Mouse (Mus musculus) lung, embryonic 16.5 days (tissue): ENCODE measurements around the gene Tent5c. TPM values are rescaled to one million over a fixed set of nuclear protein-coding genes. Genes with fewer than 3 reads are reported as not detected.

Experiments
- ATAC-seq: fragments of 200-750 bp; cut with Nextera tagmentation; 2 replicates; pipeline ENCODE4 v1.8.0; 2017; ENCODE audit warnings: low read depth, mild to moderate bottlenecking, moderate library complexity
- H3K27ac ChIP-seq: fragments of 300-500 bp; sonication (generic); 2 replicates; pipeline ENCODE4 v1.5.1; 2014; ENCODE audit warnings: mild to moderate bottlenecking, control low read depth, low read length
- H3K27me3 ChIP-seq: fragments of 300-500 bp; sonication (generic); 2 replicates; pipeline ENCODE4 v1.6.1; 2014; ENCODE audit warnings: low read depth, low read length, mixed read lengths; ENCODE audit not compliant: control insufficient read depth, insufficient read depth
- H3K36me3 ChIP-seq: fragments of 300-500 bp; sonication (generic); 2 replicates; pipeline ENCODE4 v1.6.1; 2014; ENCODE audit warnings: low read length; ENCODE audit not compliant: control insufficient read depth, insufficient read depth
- H3K4me1 ChIP-seq: fragments of 300-500 bp; sonication (generic); replicated peaks from 2 replicates; pipeline ENCODE4 v1.6.1; 2014; ENCODE audit warnings: low read length, mixed read lengths; ENCODE audit not compliant: control insufficient read depth, insufficient read depth
- H3K4me2 ChIP-seq: fragments of 300-500 bp; sonication (generic); 2 replicates; pipeline ENCODE4 v1.6.1; 2014; ENCODE audit warnings: low read depth, low read length, control low read depth
- H3K4me3 ChIP-seq: fragments of 300-500 bp; sonication (generic); 2 replicates; pipeline ENCODE4 v1.5.1; 2014; ENCODE audit warnings: mild to moderate bottlenecking, low read length, control low read depth
- H3K9ac ChIP-seq: fragments of 300-500 bp; sonication (generic); 2 replicates; pipeline ENCODE4 v1.6.1; 2014; ENCODE audit warnings: low read length, control low read depth
- H3K9me3 ChIP-seq: fragments of 300-500 bp; sonication (generic); 2 replicates; pipeline ENCODE4 v1.6.1; 2016; ENCODE audit warnings: low read length; ENCODE audit not compliant: control insufficient read depth
- WGBS: fragments of 180-500 bp; shearing (Covaris S2); extraction: QIAGEN DNeasy Blood & Tissue Kit; methylation state at CpG from one replicate; pipeline ENCODE4 v1.1.7; 2014; 5-methylcytosine and 5-hydroxymethylcytosine counted together
- polyA plus RNA-seq: library from polyadenylated mRNA; unstranded; fragments of >200 nt; fragmentation: Nextera tagmentation; extraction: Ambion mirVana; gene quantifications from 2 replicates; pipeline ENCODE4 v1.2.1, GENCODE M21; 2015

Gene Tent5c
- polyA plus RNA-seq, 1 experiment from 2014 or later, result 13.2 TPM

DNA sequence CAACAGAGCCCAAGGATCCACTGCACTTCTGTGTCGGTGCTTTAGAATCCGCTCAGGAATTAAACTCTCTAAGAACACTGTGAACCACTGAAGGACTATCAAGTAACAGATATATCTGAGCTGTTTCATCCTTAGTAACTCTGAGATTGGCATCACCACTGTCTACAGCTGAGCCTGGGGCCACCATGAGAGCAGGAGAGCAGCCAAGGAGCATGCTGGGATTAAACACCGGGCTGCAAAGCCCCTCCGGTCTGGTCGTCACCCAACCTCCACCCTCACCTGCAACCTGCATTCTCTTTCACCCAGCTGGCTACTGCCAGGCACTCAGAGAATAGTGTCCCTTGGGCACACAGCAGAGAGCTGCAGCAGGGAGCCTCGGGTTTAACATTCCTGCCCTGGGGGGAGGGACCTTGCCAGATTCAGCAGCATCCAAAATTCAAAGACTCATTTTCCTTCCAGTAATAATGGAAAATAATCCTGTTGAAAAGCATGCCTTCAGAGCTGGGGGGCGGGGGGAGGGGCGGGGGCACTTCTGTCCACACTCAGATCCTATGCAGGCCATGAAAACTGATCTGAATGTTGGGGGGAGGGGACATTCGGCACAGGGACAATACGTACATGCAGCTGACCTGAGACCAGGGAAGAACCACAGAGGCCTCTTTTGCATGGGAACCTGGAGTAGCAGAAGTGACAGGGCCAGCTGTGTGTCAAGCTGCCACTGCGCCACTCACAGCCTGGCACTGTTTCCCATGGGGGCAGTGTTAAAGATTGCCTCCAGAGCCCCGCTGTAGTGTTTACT, 25.8 kb downstream of the Tent5c start:
- Histone ChIP-seq H3K9ac (no peak overlapping the region), H3K36me3 (no peaks in the 10 kb centered on the region), H3K4me2 (no peak overlapping the region), H3K4me3 (no peak overlapping the region), H3K9me3 (no peaks in the 10 kb centered on the region), H3K27me3 (no peaks in the 10 kb centered on the region), H3K27ac (peak overlapping the region; percentile 57; the same call in 1 of the 2 replicates), H3K4me1 (peaks cover 6% of the 10 kb centered on the region; the same call in 1 of the 2 replicates)
- WGBS, result 18% methylated on average over 12 of the region's 12 CpGs
- ATAC-seq, result peak; percentile 85

- H3K9ac ChIP-seq, result no peak overlapping the region
- H3K27me3 ChIP-seq, result no peaks in the 10 kb centered on the region
- no peak overlapping the region for H3K4me2 ChIP-seq
- peaks cover 6% of the 10 kb centered on the region; the same call in 1 of the 2 replicates for H3K4me1 ChIP-seq
- no peak for ATAC-seq
- H3K27ac ChIP-seq, result no peak overlapping the region
- WGBS, result 63% methylated on average over 8 of the region's 8 CpGs
- H3K4me3 ChIP-seq, result no peak overlapping the region
- no peaks in the 10 kb centered on the region for H3K9me3 ChIP-seq
- H3K36me3 ChIP-seq, result no peaks in the 10 kb centered on the region
These were observed 26.7 kb downstream of the Tent5c start for GRCm38 (mm10) chr3:100462235-100463083.

DNA sequence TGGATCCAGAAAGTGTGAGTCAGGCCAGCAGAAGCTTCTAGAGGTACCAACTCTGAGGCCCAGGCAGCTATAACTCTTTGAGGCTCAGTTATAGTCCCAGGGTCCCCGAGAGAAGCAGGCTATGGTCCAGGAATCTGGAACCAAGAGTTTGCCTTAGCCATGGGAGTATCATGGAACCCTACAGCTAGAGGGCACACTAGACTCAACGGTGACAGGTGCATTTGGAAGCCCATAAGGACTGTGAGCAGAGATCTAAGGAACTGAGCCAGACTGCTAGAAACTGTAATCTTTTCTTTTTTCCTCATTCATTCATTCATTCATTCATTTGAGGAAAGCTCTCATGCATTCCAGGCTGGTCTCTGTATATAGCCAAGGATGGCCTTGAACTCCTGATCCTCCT, 28.6 kb downstream of the Tent5c start:
- Histone ChIP-seq H3K9ac (no peak overlapping the region), H3K27ac (no peak overlapping the region), H3K4me3 (no peak overlapping the region), H3K4me2 (no peak overlapping the region), H3K9me3 (no peaks in the 10 kb centered on the region), H3K36me3 (no peaks in the 10 kb centered on the region), H3K27me3 (no peaks in the 10 kb centered on the region), H3K4me1 (peaks cover 6% of the 10 kb centered on the region; the same call in 1 of the 2 replicates)
- ATAC-seq, result no peak
- WGBS, result 78% methylated on average over 2 of the region's 2 CpGs

- Histone ChIP-seq H3K4me1 (no peaks in the 10 kb centered on the region), H3K9me3 (no peaks in the 10 kb centered on the region), H3K27me3 (no peaks in the 10 kb centered on the region), H3K4me2 (no peak overlapping the region), H3K9ac (no peak overlapping the region), H3K4me3 (no peak overlapping the region), H3K36me3 (no peaks in the 10 kb centered on the region), H3K27ac (no peak overlapping the region)
- WGBS, result 77% methylated on average over 7 of the region's 7 CpGs
- ATAC-seq, result no peak
These were observed 45.2 kb downstream of the Tent5c start for GRCm38 (mm10) chr3:100443798-100444500.

GRCm38 (mm10) chr3:100442499-100442898, 46.6 kb downstream of the Tent5c start:
- no peak for ATAC-seq
- Histone ChIP-seq H3K4me2 (no peak overlapping the region), H3K4me1 (no peaks in the 10 kb centered on the region), H3K36me3 (no peaks in the 10 kb centered on the region), H3K4me3 (no peak overlapping the region), H3K27ac (no peak overlapping the region), H3K9me3 (no peaks in the 10 kb centered on the region), H3K9ac (no peak overlapping the region), H3K27me3 (no peaks in the 10 kb centered on the region)
- 78% methylated on average over 6 of the region's 6 CpGs for WGBS

GRCm38 (mm10) chr3:100440754-100441153, 48.4 kb downstream of the Tent5c start:
- no peak for ATAC-seq
- H3K36me3 ChIP-seq, result no peaks in the 10 kb centered on the region
- no peak overlapping the region for H3K9ac ChIP-seq
- no peaks in the 10 kb centered on the region for H3K27me3 ChIP-seq
- no peak overlapping the region for H3K27ac ChIP-seq
- 43% methylated on average over 4 of the region's 4 CpGs for WGBS
- H3K4me2 ChIP-seq, result no peak overlapping the region
- H3K9me3 ChIP-seq, result no peaks in the 10 kb centered on the region
- H3K4me1 ChIP-seq, result no peaks in the 10 kb centered on the region
- no peak overlapping the region for H3K4me3 ChIP-seq

DNA sequence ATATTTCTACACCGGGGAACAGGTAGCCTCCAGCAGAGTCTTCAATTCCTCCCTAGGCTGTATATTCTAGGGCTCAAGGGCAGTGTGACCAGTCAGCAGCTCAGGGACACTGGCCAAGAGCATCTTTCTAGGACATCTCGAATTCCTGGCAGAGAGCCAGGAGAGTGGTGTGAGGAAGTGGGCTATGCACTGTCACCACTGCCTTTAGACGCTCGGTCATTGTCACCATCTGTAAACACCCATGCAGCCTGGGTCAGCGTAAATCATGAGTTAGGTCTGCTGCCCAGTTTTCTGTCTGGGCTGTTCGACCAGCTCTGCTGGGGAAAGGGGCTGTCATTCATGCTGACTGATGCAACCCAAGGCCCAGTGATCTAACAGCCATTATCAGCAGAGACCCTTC, 49.1 kb downstream of the Tent5c start:
- Histone ChIP-seq H3K9ac (no peak overlapping the region), H3K4me3 (no peak overlapping the region), H3K4me2 (no peak overlapping the region), H3K4me1 (no peaks in the 10 kb centered on the region), H3K27me3 (no peaks in the 10 kb centered on the region), H3K36me3 (no peaks in the 10 kb centered on the region), H3K9me3 (no peaks in the 10 kb centered on the region), H3K27ac (no peak overlapping the region)
- peak; percentile 68; the same call in 1 of the 2 replicates for ATAC-seq
- WGBS, result 19% methylated on average over 6 of the region's 6 CpGs

GRCm38 (mm10) chr3:100439088-100439487, 50.0 kb downstream of the Tent5c start:
- Histone ChIP-seq H3K9ac (no peak overlapping the region), H3K4me2 (no peak overlapping the region), H3K36me3 (no peaks in the 10 kb centered on the region), H3K27me3 (no peaks in the 10 kb centered on the region), H3K4me1 (no peaks in the 10 kb centered on the region), H3K9me3 (no peaks in the 10 kb centered on the region), H3K27ac (no peak overlapping the region), H3K4me3 (no peak overlapping the region)
- 57% methylated on average over 3 of the region's 3 CpGs for WGBS
- ATAC-seq, result no peak
